Mouse (Mus musculus): ENCODE measurements around the gene Slfn3. TPM values are rescaled to one million over a fixed set of nuclear protein-coding genes. Genes with fewer than 3 reads are reported as not detected.
"Not testable (repeated sequence)": the region's sequence is repeated elsewhere in the genome, so short reads cannot be mapped to it uniquely, and the experiment has no call there.

Gene Slfn3
- total and polyA plus RNA-seq, 3 experiments: 10.6 to 33.1 (median 19.5) TPM

GRCm38 (mm10) chr11:83237390-83237789, 46.3 kb downstream of the Slfn3 start:
- H3K4me2 ChIP-seq (ENCODE audit: insufficient read depth, low read depth, poor library complexity, severe bottlenecking); H3K9me3 ChIP-seq (replicated peaks; ENCODE audit: low read length); H3K4me3 ChIP-seq (replicated peaks in 1 of 3; ENCODE audit: low read depth in 2 of 3, low read length in 2 of 3, poor library complexity in 1 of 3); in situ Hi-C loops (cut with MboI; ENCODE audit: low pct_ligation_motif_present, low pct_unique_long_range_greater_than_20kb, low sequenced_read_pairs); H3K27me3 ChIP-seq (replicated peaks); H3K27ac ChIP-seq (ENCODE audit: insufficient read depth, low read depth); dilution Hi-C loops (cut with MboI; ENCODE audit: extremely low pct_ligation_motif_present, extremely low pct_unique_long_range_greater_than_20kb, low sequenced_read_pairs); H3K9ac ChIP-seq (ENCODE audit: insufficient read depth, low read depth); DNase-seq (ENCODE audit: extremely low read depth): not testable (repeated sequence)
- TF ChIP-seq POLR2A (IDR thresholded peaks at IDR 0.05; ENCODE audit: low read depth, low read length): 0 out of 2 replicates have a peak, but pooled peaks have one; percentile 9
- Histone ChIP-seq H3K36me3 (replicated peaks in 1 of 2; ENCODE audit: control insufficient read depth in 1 of 2, insufficient read depth in 1 of 2, low read length in 1 of 2) (peaks cover 40 to 52% of the 10 kb centered on the region in 2 experiments), H3K79me2 (replicated peaks; ENCODE audit: control insufficient read depth, extremely low read depth, insufficient read depth, poor library complexity, severe bottlenecking) (peaks cover 52% of the 10 kb centered on the region), H3K4me1 (ENCODE audit: control insufficient read depth in 1 of 2, insufficient read depth in 2 of 2) (peaks cover 10 to 42% of the 10 kb centered on the region in 2 experiments)

GRCm38 (mm10) chr11:83238389-83238788, 47.3 kb downstream of the Slfn3 start:
- peaks cover 47 to 62% of the 10 kb centered on the region in 2 experiments for H3K36me3 ChIP-seq (replicated peaks in 1 of 2; ENCODE audit: control insufficient read depth in 1 of 2, insufficient read depth in 1 of 2, low read length in 1 of 2)
- peaks cover 46% of the 10 kb centered on the region for H3K79me2 ChIP-seq (replicated peaks; ENCODE audit: control insufficient read depth, extremely low read depth, insufficient read depth, poor library complexity, severe bottlenecking)
- in situ Hi-C loops (cut with MboI; ENCODE audit: low pct_ligation_motif_present, low pct_unique_long_range_greater_than_20kb, low sequenced_read_pairs) (no loop called here), dilution Hi-C loops (cut with MboI; ENCODE audit: extremely low pct_ligation_motif_present, extremely low pct_unique_long_range_greater_than_20kb, low sequenced_read_pairs) (no loop called here)
- no peak for DNase-seq (ENCODE audit: extremely low read depth)
- H3K27ac ChIP-seq (ENCODE audit: insufficient read depth, low read depth): no peak overlapping the region
- H3K9ac ChIP-seq (ENCODE audit: insufficient read depth, low read depth): no peak overlapping the region
- H3K9me3 ChIP-seq (replicated peaks; ENCODE audit: low read length): no peaks in the 10 kb centered on the region
- TF ChIP-seq CHD1 (IDR thresholded peaks at IDR 0.05; ENCODE audit: low read depth, low read length): no peak
- no peak for TF ChIP-seq CHD2 (IDR thresholded peaks at IDR 0.05; ENCODE audit: low read length)
- no peak for TF ChIP-seq MYC (IDR thresholded peaks at IDR 0.05; ENCODE audit: low read depth, low read length)
- TF ChIP-seq SIN3A (IDR thresholded peaks at IDR 0.05; ENCODE audit: low read length): no peak
- TF ChIP-seq MAFK (IDR thresholded peaks at IDR 0.05; ENCODE audit: insufficient replicate concordance, low read length): no peak
- TF ChIP-seq SMC3 (IDR thresholded peaks at IDR 0.05; ENCODE audit: low read depth, low read length): no peak
- TF ChIP-seq JUND (conservative IDR thresholded peaks at IDR 0.05; ENCODE audit: low read depth, low read length): no peak
- TF ChIP-seq E2F4 (IDR thresholded peaks at IDR 0.05; ENCODE audit: insufficient replicate concordance, low read depth, low read length): no peak
- TF ChIP-seq RCOR1 (conservative IDR thresholded peaks at IDR 0.05; ENCODE audit: low read depth, low read length): no peak
- TF ChIP-seq HCFC1 (IDR thresholded peaks at IDR 0.05; ENCODE audit: low read depth, low read length): no peak
- no peak for TF ChIP-seq TBP (conservative IDR thresholded peaks at IDR 0.05; ENCODE audit: low read depth, low read length)
- no peak for TF ChIP-seq JUN (IDR thresholded peaks at IDR 0.05; ENCODE audit: insufficient read depth, low read depth, low read length)
- TF ChIP-seq PAX5 (IDR thresholded peaks at IDR 0.05; ENCODE audit: low read length): no peak
- no peaks in the 10 kb centered on the region for H3K27me3 ChIP-seq (replicated peaks)
- H3K4me3 ChIP-seq (replicated peaks in 1 of 3; ENCODE audit: low read depth in 2 of 3, low read length in 2 of 3, poor library complexity in 1 of 3): no peak overlapping the region
- H3K4me1 ChIP-seq (ENCODE audit: control insufficient read depth in 1 of 2, insufficient read depth in 2 of 2): peaks cover 10 to 42% of the 10 kb centered on the region in 2 experiments
- H3K4me2 ChIP-seq (ENCODE audit: insufficient read depth, low read depth, poor library complexity, severe bottlenecking): no peak overlapping the region

GRCm38 (mm10) chr11:83239811-83240210, 48.7 kb downstream of the Slfn3 start:
- Histone ChIP-seq H3K4me3 (replicated peaks in 1 of 3; ENCODE audit: low read depth in 2 of 3, low read length in 2 of 3, poor library complexity in 1 of 3) (no peak overlapping the region), H3K4me2 (ENCODE audit: insufficient read depth, low read depth, poor library complexity, severe bottlenecking) (no peak overlapping the region), H3K27me3 (replicated peaks) (no peaks in the 10 kb centered on the region), H3K9ac (ENCODE audit: insufficient read depth, low read depth) (no peak overlapping the region), H3K36me3 (replicated peaks in 1 of 2; ENCODE audit: control insufficient read depth in 1 of 2, insufficient read depth in 1 of 2, low read length in 1 of 2) (peaks cover 55 to 71% of the 10 kb centered on the region in 2 experiments), H3K9me3 (replicated peaks; ENCODE audit: low read length) (no peaks in the 10 kb centered on the region), H3K79me2 (replicated peaks; ENCODE audit: control insufficient read depth, extremely low read depth, insufficient read depth, poor library complexity, severe bottlenecking) (peaks cover 40% of the 10 kb centered on the region), H3K4me1 (ENCODE audit: control insufficient read depth in 1 of 2, insufficient read depth in 2 of 2) (peaks cover 10 to 39% of the 10 kb centered on the region in 2 experiments), H3K27ac (ENCODE audit: insufficient read depth, low read depth) (no peak overlapping the region)
- TF ChIP-seq USF1 (IDR thresholded peaks at IDR 0.05; ENCODE audit: low read depth, low read length): peak; percentile 42
- TF ChIP-seq USF2 (conservative IDR thresholded peaks at IDR 0.05; ENCODE audit: low read depth, low read length): peak; percentile 54; the same call in 1 of the 2 replicates
- TF ChIP-seq BHLHE40 (IDR thresholded peaks at IDR 0.05; ENCODE audit: low read depth, low read length): peak; percentile 46; the same call in 1 of the 2 replicates
- TF ChIP-seq CTCF (conservative IDR thresholded peaks at IDR 0.05 in 1 of 2, IDR thresholded peaks at IDR 0.05 in 1 of 2; ENCODE audit: low read depth in 2 of 2, low read length in 2 of 2): no peak
- TF ChIP-seq IRF4 (IDR thresholded peaks at IDR 0.05; ENCODE audit: low read depth, low read length): no peak
- TF ChIP-seq MXI1 (IDR thresholded peaks at IDR 0.05; ENCODE audit: low read depth, low read length): no peak
- TF ChIP-seq ZKSCAN1 (IDR thresholded peaks at IDR 0.05; ENCODE audit: borderline replicate concordance, low read depth, low read length): no peak
- DNase-seq (ENCODE audit: extremely low read depth): peak; percentile 60
- dilution Hi-C loops (cut with MboI; ENCODE audit: extremely low pct_ligation_motif_present, extremely low pct_unique_long_range_greater_than_20kb, low sequenced_read_pairs) (no loop called here), in situ Hi-C loops (cut with MboI; ENCODE audit: low pct_ligation_motif_present, low pct_unique_long_range_greater_than_20kb, low sequenced_read_pairs) (no loop called here)

GRCm38 (mm10) chr11:83257211-83257610, 66.1 kb downstream of the Slfn3 start:
- H3K4me2 ChIP-seq (ENCODE audit: insufficient read depth, low read depth, poor library complexity, severe bottlenecking); dilution Hi-C loops (cut with MboI; ENCODE audit: extremely low pct_ligation_motif_present, extremely low pct_unique_long_range_greater_than_20kb, low sequenced_read_pairs); H3K27me3 ChIP-seq (replicated peaks); H3K4me1 ChIP-seq (ENCODE audit: control insufficient read depth in 1 of 2, insufficient read depth in 2 of 2); DNase-seq (ENCODE audit: extremely low read depth); H3K4me3 ChIP-seq (replicated peaks in 1 of 3; ENCODE audit: low read depth in 2 of 3, low read length in 2 of 3, poor library complexity in 1 of 3); H3K79me2 ChIP-seq (replicated peaks; ENCODE audit: control insufficient read depth, extremely low read depth, insufficient read depth, poor library complexity, severe bottlenecking); H3K9me3 ChIP-seq (replicated peaks; ENCODE audit: low read length); H3K9ac ChIP-seq (ENCODE audit: insufficient read depth, low read depth); H3K27ac ChIP-seq (ENCODE audit: insufficient read depth, low read depth); in situ Hi-C loops (cut with MboI; ENCODE audit: low pct_ligation_motif_present, low pct_unique_long_range_greater_than_20kb, low sequenced_read_pairs): not testable (repeated sequence)
- H3K36me3 ChIP-seq (replicated peaks in 1 of 2; ENCODE audit: control insufficient read depth in 1 of 2, insufficient read depth in 1 of 2, low read length in 1 of 2): peaks cover 48 to 55% of the 10 kb centered on the region in 2 experiments

All from CH12.LX (cell line).